Mouse (Mus musculus) limb, embryonic 10.5 days (tissue): ENCODE data around the gene Mbl1. TPM values are rescaled to one million over a fixed set of nuclear protein-coding genes. Genes with fewer than 3 reads are reported as not detected.

Source experiments
- DNase-seq: peaks from one replicate; pipeline ENCODE4 v3.0.0-alpha.2; 2017; ENCODE audit warnings: low spot score
- H3K27ac ChIP-seq: fragments of 300-500 bp; sonication (generic); 2 replicates; pipeline ENCODE4 v1.5.1; 2016; ENCODE audit warnings: mild to moderate bottlenecking
- H3K27me3 ChIP-seq: fragments of 300-500 bp; sonication (generic); 2 replicates; pipeline ENCODE4 v1.6.1; 2016; ENCODE audit warnings: low read depth, mild to moderate bottlenecking; ENCODE audit not compliant: poor library complexity, severe bottlenecking
- H3K36me3 ChIP-seq: fragments of 300-500 bp; sonication (generic); 2 replicates; pipeline ENCODE4 v1.6.1; 2016; ENCODE audit warnings: mild to moderate bottlenecking, moderate library complexity
- H3K4me1 ChIP-seq: fragments of 300-500 bp; sonication (generic); 2 replicates; pipeline ENCODE4 v1.6.1; 2016
- H3K4me3 ChIP-seq: fragments of 300-500 bp; sonication (generic); 2 replicates; pipeline ENCODE4 v1.5.1; 2016; ENCODE audit warnings: mild to moderate bottlenecking, moderate library complexity
- H3K9me3 ChIP-seq: fragments of 300-500 bp; sonication (generic); replicated peaks from 2 replicates; pipeline ENCODE4 v1.6.1; 2016; ENCODE audit warnings: mild to moderate bottlenecking
- WGBS: fragments of 180-500 bp; shearing (Covaris S2); methylation state at CpG from one replicate; pipeline ENCODE4 v1.1.7; 2016; 5-methylcytosine and 5-hydroxymethylcytosine counted together
- polyA plus RNA-seq: library from polyadenylated mRNA; unstranded; fragments of >200 nt; fragmentation: Nextera tagmentation; extraction: Ambion mirVana; gene quantifications from 2 replicates; pipeline ENCODE4 v1.2.1, GENCODE M21; 2016

Gene Mbl1
- polyA plus RNA-seq, 1 experiment from 2014 or later: not detected

DNA sequence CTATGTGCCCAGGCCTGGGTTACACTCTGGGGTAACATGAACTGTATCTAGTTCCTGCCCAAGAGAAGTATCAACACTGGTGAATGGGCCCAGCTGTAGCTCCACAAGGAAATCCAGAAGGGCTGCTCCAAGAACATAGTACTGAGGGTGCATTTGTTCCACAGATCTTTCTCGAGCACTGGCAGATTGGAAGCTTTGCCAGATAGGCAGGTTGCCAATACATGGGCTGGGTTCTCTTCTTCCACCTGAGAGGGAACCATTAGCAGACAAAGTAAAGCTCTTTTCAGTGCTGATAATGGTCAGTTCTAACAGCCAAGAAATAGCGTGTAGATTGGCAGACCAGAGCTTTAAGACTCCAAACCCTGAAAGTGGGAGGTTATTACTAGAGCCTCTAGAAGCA lies 3.9 kb upstream of the Mbl1 start:
- H3K4me3 ChIP-seq: no peak overlapping the region
- no peaks in the 10 kb centered on the region for H3K9me3 ChIP-seq
- no peak overlapping the region for H3K27ac ChIP-seq
- H3K27me3 ChIP-seq: no peaks in the 10 kb centered on the region
- DNase-seq: no peak
- WGBS: 92% methylated on average over 2 of the region's 2 CpGs
- H3K4me1 ChIP-seq: no peaks in the 10 kb centered on the region
- no peaks in the 10 kb centered on the region for H3K36me3 ChIP-seq

DNA sequence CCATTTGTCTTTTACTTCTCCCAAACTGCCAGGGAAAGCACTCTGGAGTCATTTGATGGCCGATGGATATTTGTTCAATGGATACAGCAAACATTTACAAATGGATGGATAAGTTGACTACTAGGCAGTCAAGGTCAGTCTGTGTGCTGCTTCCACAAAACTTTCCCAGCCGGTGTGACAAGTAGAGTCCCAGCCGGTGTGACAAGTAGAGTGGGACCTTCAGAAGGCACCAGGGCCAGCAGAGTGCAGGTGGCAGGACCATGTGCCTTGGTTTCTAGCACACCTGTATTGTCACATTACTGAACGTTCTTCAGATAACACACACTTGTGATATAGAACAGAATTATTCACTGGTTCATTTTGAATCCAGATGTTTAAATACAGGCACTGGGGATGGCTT lies 8.8 kb downstream of the Mbl1 start:
- 92% methylated on average over 4 of the region's 4 CpGs for WGBS
- no peaks in the 10 kb centered on the region for H3K4me1 ChIP-seq
- H3K9me3 ChIP-seq: no peaks in the 10 kb centered on the region
- no peaks in the 10 kb centered on the region for H3K27me3 ChIP-seq
- no peaks in the 10 kb centered on the region for H3K36me3 ChIP-seq
- no peak for DNase-seq
- no peak overlapping the region for H3K4me3 ChIP-seq
- H3K27ac ChIP-seq: no peak overlapping the region

DNA sequence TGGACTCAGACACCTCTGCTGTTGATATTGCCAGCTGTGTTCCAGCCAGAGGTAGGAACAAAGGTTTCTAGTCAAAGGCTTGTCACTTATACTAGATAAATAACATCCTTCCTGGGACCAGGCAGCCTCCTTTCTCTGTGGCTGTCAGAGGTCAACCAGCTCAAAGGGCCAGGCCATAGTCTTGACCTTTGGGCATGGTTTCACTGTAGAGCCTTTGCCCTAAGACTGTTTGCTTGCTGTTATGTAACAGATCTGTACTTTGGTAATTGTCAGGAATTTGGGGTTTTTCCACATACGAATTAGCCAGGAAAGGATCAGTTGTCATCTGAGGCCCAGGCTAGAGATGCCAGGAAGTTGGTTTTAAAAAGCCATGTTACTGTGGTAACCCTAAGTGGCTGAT lies 9.5 kb downstream of the Mbl1 start:
- no peak overlapping the region for H3K27ac ChIP-seq
- H3K9me3 ChIP-seq: no peaks in the 10 kb centered on the region
- WGBS: 36% methylated on average over 1 of the region's 1 CpGs
- no peak overlapping the region for H3K4me3 ChIP-seq
- no peaks in the 10 kb centered on the region for H3K27me3 ChIP-seq
- no peak for DNase-seq
- no peaks in the 10 kb centered on the region for H3K36me3 ChIP-seq
- no peaks in the 10 kb centered on the region for H3K4me1 ChIP-seq

DNA sequence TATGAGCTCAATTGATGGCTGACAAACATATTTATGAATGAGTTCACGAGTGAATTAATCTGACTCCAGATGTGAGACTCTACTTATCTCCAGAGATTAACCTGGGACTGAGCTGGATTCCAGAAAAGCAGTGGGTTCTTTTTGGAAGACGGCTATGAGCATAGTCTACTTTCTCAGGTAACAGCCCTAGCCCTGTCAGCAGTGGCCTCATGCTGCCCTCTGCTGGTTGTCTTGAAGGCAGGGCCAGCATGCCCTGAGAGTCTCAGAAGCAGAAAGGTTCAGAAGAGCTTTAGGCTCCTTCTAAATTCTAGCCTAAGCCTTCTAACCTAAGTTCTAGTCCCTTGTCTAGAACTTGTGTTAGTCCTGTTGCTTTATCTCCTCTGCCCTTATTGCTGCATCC lies 11.4 kb downstream of the Mbl1 start:
- H3K4me3 ChIP-seq: no peak overlapping the region
- WGBS: 27% methylated on average over 2 of the region's 2 CpGs

DNA sequence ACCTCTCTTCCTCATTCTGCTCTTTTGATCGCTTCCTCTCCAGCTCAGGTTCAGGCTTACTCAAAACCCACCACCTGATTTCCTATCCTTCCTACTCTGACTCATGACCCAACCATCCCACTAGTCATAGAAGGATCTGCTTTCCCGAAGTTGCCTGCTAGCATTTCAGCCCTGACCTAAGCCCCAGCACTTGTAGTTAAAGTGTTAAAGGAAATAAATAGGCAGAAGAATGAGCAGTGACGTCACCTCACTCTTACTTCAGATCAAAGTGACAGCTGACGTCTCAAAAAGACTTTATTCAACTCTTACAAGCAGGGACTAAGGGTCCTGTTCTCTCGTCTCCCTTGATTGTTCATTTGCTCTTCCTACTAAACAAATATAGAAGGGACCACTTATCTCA lies 16.0 kb downstream of the Mbl1 start:
- no peak for DNase-seq
- 77% methylated on average over 5 of the region's 5 CpGs for WGBS
- no peaks in the 10 kb centered on the region for H3K4me1 ChIP-seq
- H3K4me3 ChIP-seq: no peak overlapping the region
- H3K36me3 ChIP-seq: no peaks in the 10 kb centered on the region
- H3K27me3 ChIP-seq: no peaks in the 10 kb centered on the region
- H3K9me3 ChIP-seq: no peaks in the 10 kb centered on the region
- no peak overlapping the region for H3K27ac ChIP-seq

More for the DNA sequence above, 11.4 kb downstream of the Mbl1 start:
- no peaks in the 10 kb centered on the region for H3K27me3 ChIP-seq
- no peaks in the 10 kb centered on the region for H3K4me1 ChIP-seq
- no peaks in the 10 kb centered on the region for H3K9me3 ChIP-seq
- H3K27ac ChIP-seq: no peak overlapping the region
- H3K36me3 ChIP-seq: no peaks in the 10 kb centered on the region
- DNase-seq: peak; percentile 48

DNA sequence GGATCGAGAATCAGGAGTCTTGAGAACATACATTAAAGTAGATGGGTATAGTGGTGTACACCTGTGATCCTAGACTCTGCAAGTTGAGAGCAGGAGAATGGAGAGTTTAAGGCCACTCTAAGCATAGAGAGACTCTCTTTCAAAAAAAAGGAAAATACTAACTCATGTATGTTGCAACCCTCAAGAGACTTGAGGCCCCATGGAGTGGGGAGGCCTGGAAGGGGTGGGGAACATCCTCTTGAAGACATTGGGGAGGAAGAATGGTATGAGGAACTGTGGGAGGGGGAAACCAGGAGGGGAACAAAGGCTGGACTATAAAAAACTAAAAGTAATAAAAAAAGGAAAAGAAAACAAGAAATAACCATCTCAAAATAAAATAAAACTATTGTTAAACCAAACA lies 17.3 kb downstream of the Mbl1 start:
- WGBS: 95% methylated on average over 1 of the region's 1 CpGs
- Histone ChIP-seq H3K9me3 (no peaks in the 10 kb centered on the region), H3K27me3 (no peaks in the 10 kb centered on the region), H3K27ac (no peak overlapping the region), H3K4me1 (no peaks in the 10 kb centered on the region), H3K36me3 (no peaks in the 10 kb centered on the region), H3K4me3 (no peak overlapping the region)
- DNase-seq: no peak

DNA sequence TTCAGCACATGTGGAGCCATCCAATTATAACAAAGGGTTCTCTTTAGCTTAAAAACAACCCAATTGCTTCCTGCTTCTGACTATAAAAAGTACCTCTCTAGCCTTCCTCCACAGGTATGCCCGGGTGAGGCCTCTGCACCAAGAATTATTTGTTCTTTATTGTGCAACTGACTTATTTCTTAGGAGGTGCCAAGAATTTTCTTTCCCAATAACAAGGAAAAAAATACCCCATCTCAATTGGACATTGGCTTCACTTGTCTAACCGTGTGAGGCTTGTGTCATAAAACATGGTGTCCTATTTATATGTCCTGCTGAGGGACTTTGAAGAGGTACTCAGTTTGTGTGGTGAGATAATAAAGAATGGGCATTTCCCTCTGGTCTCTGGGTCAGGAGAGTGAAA lies 19.3 kb downstream of the Mbl1 start:
- Histone ChIP-seq H3K4me3 (no peak overlapping the region), H3K4me1 (no peaks in the 10 kb centered on the region), H3K9me3 (no peaks in the 10 kb centered on the region), H3K36me3 (no peaks in the 10 kb centered on the region), H3K27ac (no peak overlapping the region), H3K27me3 (no peaks in the 10 kb centered on the region)
- 89% methylated on average over 2 of the region's 2 CpGs for WGBS
- DNase-seq: no peak

DNA sequence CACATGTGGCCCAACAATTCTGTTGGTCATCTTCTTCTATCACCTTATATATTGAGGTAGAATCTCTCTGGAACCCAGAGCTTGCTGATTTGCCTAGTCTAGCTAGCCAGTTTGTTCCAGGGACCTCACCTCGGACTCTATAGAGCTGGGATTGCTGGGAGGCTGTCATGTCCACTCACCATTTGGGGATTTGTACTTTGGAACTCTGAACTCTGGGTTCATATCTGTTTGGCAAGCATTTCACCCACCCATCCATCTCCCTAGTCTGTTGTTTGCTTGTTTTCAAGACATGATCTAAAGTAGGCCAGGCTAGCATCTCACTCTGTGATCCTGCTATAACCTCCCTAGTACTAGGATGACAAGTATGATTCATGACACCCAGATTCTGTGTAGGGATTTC lies 23.5 kb downstream of the Mbl1 start:
- H3K36me3 ChIP-seq: no peaks in the 10 kb centered on the region
- no peaks in the 10 kb centered on the region for H3K27me3 ChIP-seq
- H3K27ac ChIP-seq: no peak overlapping the region
- H3K9me3 ChIP-seq: no peaks in the 10 kb centered on the region
- 87% methylated on average over 1 of the region's 1 CpGs for WGBS
- no peaks in the 10 kb centered on the region for H3K4me1 ChIP-seq
- no peak overlapping the region for H3K4me3 ChIP-seq
- DNase-seq: no peak

DNA sequence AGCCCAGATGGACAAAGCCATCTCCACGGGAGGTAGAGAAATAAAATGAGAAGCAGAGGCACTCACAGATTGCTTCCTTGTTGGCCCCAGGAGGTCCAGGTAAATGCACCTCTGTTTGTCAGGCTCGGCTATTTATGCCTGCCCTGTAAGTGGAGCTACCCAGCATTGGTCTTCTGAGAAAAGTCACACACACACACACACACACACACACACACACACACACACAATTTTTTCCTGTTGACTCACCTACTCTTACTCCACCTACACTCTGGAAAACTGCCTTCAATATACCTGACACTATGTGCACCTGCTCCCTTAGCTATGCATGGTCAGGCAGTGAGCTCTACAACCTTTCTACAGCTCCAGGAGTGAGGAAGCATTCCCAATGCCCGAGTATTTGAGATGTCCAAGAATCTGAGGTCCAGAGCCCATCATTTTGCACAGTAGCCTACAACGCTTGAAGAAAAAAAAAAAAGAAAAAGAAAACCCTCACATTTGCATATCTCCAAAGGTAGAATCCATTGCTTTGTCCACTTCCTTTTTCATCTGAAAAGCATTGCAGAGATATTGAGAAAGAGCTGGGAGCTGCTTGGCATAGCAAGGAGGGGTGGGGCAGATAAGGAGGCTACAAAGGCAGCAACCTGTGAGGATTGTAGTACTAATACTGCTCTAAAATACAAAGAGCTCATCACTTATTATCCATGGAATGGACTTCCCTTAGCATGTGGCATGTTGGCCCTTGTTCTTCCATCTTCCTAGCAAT lies 34.0 kb downstream of the Mbl1 start, which contains the start of gene Sftpd:
Gene Sftpd (minus strand): TSS at position 91 of the 763 bp plus-strand sequence.
- no peaks in the 10 kb centered on the region for H3K9me3 ChIP-seq
- no peaks in the 10 kb centered on the region for H3K36me3 ChIP-seq
- no peaks in the 10 kb centered on the region for H3K4me1 ChIP-seq
- H3K27me3 ChIP-seq: no peaks in the 10 kb centered on the region
- no peak for DNase-seq
- H3K4me3 ChIP-seq: no peak within 1 kb of the TSS
- H3K27ac ChIP-seq: no peak within 1 kb of the TSS
- WGBS: 87% methylated on average over 4 of the region's 4 CpGs

DNA sequence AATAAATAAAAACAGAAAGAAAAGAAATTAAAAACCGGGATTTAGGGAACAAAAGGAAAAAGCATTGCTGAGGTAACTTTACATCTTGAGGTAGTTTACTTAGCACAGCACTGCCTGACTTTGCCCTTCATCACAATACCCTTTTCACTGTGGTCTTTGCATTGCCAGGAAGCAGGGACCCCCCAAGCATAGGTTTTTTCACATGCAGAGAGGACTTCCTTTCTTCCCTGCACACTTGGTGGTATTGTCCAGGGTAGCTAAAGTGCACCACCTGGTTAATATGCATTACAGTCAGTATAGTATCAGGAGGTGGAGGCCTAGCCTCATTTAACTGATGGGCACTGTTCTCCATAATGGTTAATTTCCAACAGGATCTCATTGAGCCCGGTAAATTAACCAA lies 38.2 kb downstream of the Mbl1 start:
- 0 out of 2 replicates have a peak, but pooled peaks cover 3% of the 10 kb centered on the region for H3K9me3 ChIP-seq
- no peak overlapping the region for H3K4me3 ChIP-seq
- H3K4me1 ChIP-seq: no peaks in the 10 kb centered on the region
- H3K36me3 ChIP-seq: no peaks in the 10 kb centered on the region
- 79% methylated on average over 2 of the region's 2 CpGs for WGBS
- no peaks in the 10 kb centered on the region for H3K27me3 ChIP-seq
- DNase-seq: no peak
- H3K27ac ChIP-seq: no peak overlapping the region

DNA sequence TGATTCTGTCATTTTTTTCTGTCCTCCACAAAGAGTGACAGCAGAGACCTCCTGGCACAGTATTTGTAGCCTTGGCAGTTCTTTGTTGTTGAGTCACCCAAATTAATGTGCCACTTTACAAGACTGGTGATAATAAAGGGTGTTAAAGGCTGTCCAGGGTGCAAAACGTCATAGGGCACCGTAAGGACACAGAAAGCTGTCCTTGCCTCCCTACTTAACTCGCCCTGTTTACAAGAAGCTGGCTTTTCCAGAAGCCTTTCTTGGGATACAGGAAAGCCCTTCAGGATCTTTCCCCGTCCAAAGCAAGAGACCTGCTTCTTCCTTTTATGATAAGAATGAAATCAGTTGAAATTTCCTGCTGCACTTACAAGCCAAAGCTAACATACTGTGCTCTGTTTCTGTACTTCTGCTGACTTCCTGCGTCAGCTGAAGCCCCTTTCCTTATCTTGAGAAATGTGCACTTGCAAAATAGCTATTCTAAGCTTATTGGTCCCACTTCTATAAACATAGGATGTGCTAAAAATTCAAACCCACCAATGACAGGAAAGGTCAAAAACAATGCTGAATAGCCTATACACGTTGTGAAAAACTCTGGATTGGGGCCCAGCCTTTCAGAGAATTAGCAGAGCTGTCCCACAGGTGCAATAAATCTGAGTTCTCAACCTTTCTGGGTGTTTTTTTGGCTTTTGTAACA lies 46.9 kb downstream of the Mbl1 start:
- no peaks in the 10 kb centered on the region for H3K4me1 ChIP-seq
- DNase-seq: no peak
- H3K27ac ChIP-seq: no peak overlapping the region

More for the DNA sequence above, 46.9 kb downstream of the Mbl1 start:
- Histone ChIP-seq H3K36me3 (no peaks in the 10 kb centered on the region), H3K4me3 (no peak overlapping the region), H3K27me3 (no peaks in the 10 kb centered on the region), H3K9me3 (no peaks in the 10 kb centered on the region)
- 68% methylated on average over 6 of the region's 6 CpGs for WGBS
